Mouse (Mus musculus): ENCODE data around the gene Tmbim7. TPM values are rescaled to one million over a fixed set of nuclear protein-coding genes. Genes with fewer than 3 reads are reported as not detected.

Gene Tmbim7
- total RNA-seq, 2 experiments from 2014 or later: not detected

GRCm38 (mm10) chr5:3657085-3657484, 6.1 kb downstream of the Tmbim7 start, which contains the start of gene Gatad1:
Gene Gatad1, minus strand, starts transcription at chr5:3657185.
- no peak for DNase-seq (ENCODE audit: low spot score in 2 of 2)

GRCm38 (mm10) chr5:3665225-3665624, 14.2 kb downstream of the Tmbim7 start:
- no peak for DNase-seq (ENCODE audit: low spot score in 2 of 2)

- DNase-seq (ENCODE audit: low spot score in 2 of 2): no peak
These were observed 15.6 kb downstream of the Tmbim7 start for GRCm38 (mm10) chr5:3666585-3666984.

- no peak for DNase-seq (ENCODE audit: low spot score in 2 of 2)
These were observed 19.1 kb downstream of the Tmbim7 start for GRCm38 (mm10) chr5:3669938-3670554.

- DNase-seq (ENCODE audit: low spot score in 2 of 2): no peak
These were observed 37.3 kb downstream of the Tmbim7 start for GRCm38 (mm10) chr5:3688298-3688697.

GRCm38 (mm10) chr5:3691283-3691682, 40.3 kb downstream of the Tmbim7 start:
- no peak for DNase-seq (ENCODE audit: low spot score in 2 of 2)

GRCm38 (mm10) chr5:3692956-3693355, 42.0 kb downstream of the Tmbim7 start:
- no peak for DNase-seq (ENCODE audit: low spot score in 2 of 2)

GRCm38 (mm10) chr5:3695191-3695590, 44.2 kb downstream of the Tmbim7 start:
- DNase-seq (ENCODE audit: low spot score in 2 of 2): no peak

- no peak for DNase-seq (ENCODE audit: low spot score in 2 of 2)
These were observed 45.0 kb downstream of the Tmbim7 start for GRCm38 (mm10) chr5:3696031-3696430.

- DNase-seq (ENCODE audit: low spot score in 2 of 2): no peak
These were observed 49.0 kb downstream of the Tmbim7 start for GRCm38 (mm10) chr5:3700025-3700424.

GRCm38 (mm10) chr5:3702180-3702579, 51.2 kb downstream of the Tmbim7 start:
- DNase-seq (ENCODE audit: low spot score in 2 of 2): no peak

GRCm38 (mm10) chr5:3715800-3716199, 64.8 kb downstream of the Tmbim7 start:
- no peak for DNase-seq (ENCODE audit: low spot score in 2 of 2)

GRCm38 (mm10) chr5:3719371-3719770, 68.4 kb downstream of the Tmbim7 start:
- DNase-seq (ENCODE audit: low spot score in 2 of 2): no peak

GRCm38 (mm10) chr5:3722873-3723272, 71.9 kb downstream of the Tmbim7 start:
- no peak for DNase-seq (ENCODE audit: low spot score in 2 of 2)

- no peak for DNase-seq (ENCODE audit: low spot score in 2 of 2)
These were observed 72.4 kb downstream of the Tmbim7 start for GRCm38 (mm10) chr5:3723415-3723814.

GRCm38 (mm10) chr5:3725491-3725890, 74.5 kb downstream of the Tmbim7 start:
- DNase-seq (ENCODE audit: low spot score in 2 of 2): no peak

- DNase-seq (ENCODE audit: low spot score in 2 of 2): no peak
These were observed 77.8 kb downstream of the Tmbim7 start for GRCm38 (mm10) chr5:3728820-3729219.

Small RNAs within 50 kb of the gene (microRNA-seq; reads per million reads assigned to microRNA genes)
- gene Gm22926 (not detected), gene Gm26238 (not detected)

Other genes starting within 250 kb of the Tmbim7 start
- gene Fam133b, start 107.3 kb upstream of the Tmbim7 start, total RNA-seq (2021): 10 to 100 TPM; 42.9 to 43.1 TPM
- 10 to 100 TPM in 1 of 2 experiments, 1 to 10 TPM in 1; 7.7 to 11.0 TPM for gene 1700109H08Rik, start 79.6 kb upstream of the Tmbim7 start, total RNA-seq (2021)
- 10 to 100 TPM; 33.1 to 34.3 TPM for gene Pex1, start 55.1 kb upstream of the Tmbim7 start, total RNA-seq (2021)
- 10 to 100 TPM; 15.0 to 16.0 TPM for gene Rbm48, start 54.6 kb upstream of the Tmbim7 start, total RNA-seq (2021)
- 100 to 1,000 TPM; 136 to 137 TPM for gene Gatad1, start 6.0 kb downstream of the Tmbim7 start, total RNA-seq (2021)
- gene Ankib1, start 151.7 kb downstream of the Tmbim7 start, total RNA-seq (2021): 10 to 100 TPM; 63.6 to 69.1 TPM
- gene Krit1, start 152.0 kb downstream of the Tmbim7 start, total RNA-seq (2021): 10 to 100 TPM; 49.1 to 55.8 TPM
- not detected for gene Lrrd1, start 194.0 kb downstream of the Tmbim7 start, total RNA-seq (2021)
- 10 to 100 TPM; 10.0 to 11.8 TPM for gene Mterf1a, start 242.8 kb downstream of the Tmbim7 start, total RNA-seq (2021)